Mouse (Mus musculus) testis, adult 2 months (tissue): Measurements from ENCODE around the gene Mapk6.

Experiments
- CTCF ChIP-seq: fragments of 200-500 bp; IDR thresholded peaks from 2 replicates; pipeline ENCODE4 v1.5.1; 2012; ENCODE audit warnings: low read depth, mild to moderate bottlenecking, inconsistent platforms, low read length, moderate library complexity; ENCODE audit not compliant: control insufficient read depth, insufficient read depth, insufficient replicate concordance
- POLR2A ChIP-seq: fragments of 200-500 bp; IDR thresholded peaks from 2 replicates; pipeline ENCODE4 v1.6.1; 2012; ENCODE audit warnings: low read depth, mild to moderate bottlenecking, inconsistent platforms, low read length, moderate library complexity; ENCODE audit not compliant: control insufficient read depth

GRCm38 (mm10) chr9:75328047-75328446, 81.8 kb downstream of the Mapk6 start:
- TF ChIP-seq CTCF: no peak
- TF ChIP-seq POLR2A: no peak
